Mouse (Mus musculus) myocyte (in vitro differentiated cells): ENCODE measurements around the gene Urb1.

Experiments used
- CEBPB ChIP-seq: IDR thresholded peaks from 2 replicates; pipeline ENCODE4 v1.6.1; 2011; ENCODE audit warnings: mild to moderate bottlenecking, moderate library complexity; ENCODE audit not compliant: poor library complexity, insufficient read depth, severe bottlenecking
- E2F4 ChIP-seq: IDR thresholded peaks from one replicate; pipeline ENCODE4 v1.6.1; 2011; ENCODE audit warnings: mild to moderate bottlenecking, control low read depth, moderate library complexity; ENCODE audit not compliant: insufficient read depth
- MAX ChIP-seq: IDR thresholded peaks from one replicate; pipeline ENCODE4 v1.6.1; 2011; ENCODE audit warnings: low read depth, mild to moderate bottlenecking, control low read depth
- MYOD1 ChIP-seq, 3 experiments: IDR thresholded peaks; one replicate each; pipeline ENCODE4 v1.6.1; 2011; ENCODE audit warnings: control low read depth in 2 of 3, low read depth in 2 of 3, mild to moderate bottlenecking in 2 of 3, moderate library complexity in 1 of 3; ENCODE audit not compliant: insufficient read length in 2 of 3, control insufficient read depth in 1 of 3
- MYOG ChIP-seq, 3 experiments: IDR thresholded peaks; one replicate each; pipeline ENCODE4 v1.6.1; 2011; ENCODE audit warnings: control low read depth in 2 of 3, low read depth in 2 of 3, mild to moderate bottlenecking in 2 of 3; ENCODE audit not compliant: insufficient read length in 2 of 3, control insufficient read depth in 1 of 3, insufficient read depth in 1 of 3
- POLR2A ChIP-seq: IDR thresholded peaks from one replicate; pipeline ENCODE4 v1.6.1; 2011; ENCODE audit warnings: low read depth, mild to moderate bottlenecking, control low read depth, moderate library complexity; ENCODE audit not compliant: insufficient read length
- POLR2AphosphoS2 ChIP-seq: IDR thresholded peaks from one replicate; pipeline ENCODE4 v1.6.1; 2011; ENCODE audit warnings: low read depth, control low read depth; ENCODE audit not compliant: insufficient read length
- SRF ChIP-seq: IDR thresholded peaks from one replicate; pipeline ENCODE4 v1.6.1; 2011; ENCODE audit warnings: low read depth; ENCODE audit not compliant: control insufficient read depth, insufficient read length
- TCF12 ChIP-seq: IDR thresholded peaks from one replicate; pipeline ENCODE4 v1.6.1; 2011; ENCODE audit warnings: mild to moderate bottlenecking, control low read depth; ENCODE audit not compliant: poor library complexity, insufficient read depth, severe bottlenecking
- TCF3 ChIP-seq: IDR thresholded peaks from one replicate; pipeline ENCODE4 v1.6.1; 2011; ENCODE audit warnings: low read depth, control low read depth; ENCODE audit not compliant: insufficient read length
- USF1 ChIP-seq: IDR thresholded peaks from one replicate; pipeline ENCODE4 v1.6.1; 2011; ENCODE audit warnings: low read depth, mild to moderate bottlenecking, control low read depth, moderate library complexity

- TF ChIP-seq CEBPB: no peak
- TF ChIP-seq POLR2AphosphoS2: no peak
- TF ChIP-seq E2F4: no peak
- no peak for TF ChIP-seq POLR2A
- no peak for TF ChIP-seq MYOD1 (IDR thresholded peaks at IDR 0.05; ENCODE audit: control insufficient read depth in 1 of 3, insufficient read length in 2 of 3, low read depth in 2 of 3)
- no peak for TF ChIP-seq TCF12
- TF ChIP-seq MYOG (IDR thresholded peaks at IDR 0.05; ENCODE audit: control insufficient read depth in 1 of 3, insufficient read depth in 1 of 3, insufficient read length in 2 of 3, low read depth in 2 of 3): no peak
- TF ChIP-seq SRF: no peak
- no peak for TF ChIP-seq MAX
- no peak for TF ChIP-seq USF1
- TF ChIP-seq TCF3: no peak
These were observed 32.0 kb upstream of the Urb1 start for GRCm38 (mm10) chr16:90842164-90842563.
